Mouse (Mus musculus) layer of hippocampus, adult 9-11 months (tissue): ENCODE results near the gene Tef.
A peak's percentile ranks its signal among the peaks of the same experiment; 100 is the strongest.

Experiments used
- DNase-seq: peaks from one replicate; pipeline ENCODE4 v3.0.0; 2022

The Tef gene

DNA sequence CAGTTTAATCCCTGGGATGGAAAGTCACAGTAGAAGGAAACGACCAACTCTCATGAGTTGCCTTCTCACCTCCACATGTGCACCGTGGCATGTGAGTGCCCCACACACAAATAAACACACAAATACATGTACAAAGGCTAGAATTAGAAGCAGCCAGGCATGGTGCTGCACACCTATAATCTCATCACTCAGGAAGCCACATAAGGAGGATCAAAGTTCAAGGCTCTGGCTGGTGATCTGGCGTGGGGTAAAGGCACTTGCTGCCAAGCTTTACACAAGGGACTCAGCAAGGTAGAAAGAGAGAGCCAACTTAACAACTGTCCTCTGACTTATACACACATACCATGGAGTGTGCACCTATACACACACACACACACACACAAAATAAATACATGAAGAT, 1.8 kb upstream of the Tef start:
- DNase-seq = no peak

DNA sequence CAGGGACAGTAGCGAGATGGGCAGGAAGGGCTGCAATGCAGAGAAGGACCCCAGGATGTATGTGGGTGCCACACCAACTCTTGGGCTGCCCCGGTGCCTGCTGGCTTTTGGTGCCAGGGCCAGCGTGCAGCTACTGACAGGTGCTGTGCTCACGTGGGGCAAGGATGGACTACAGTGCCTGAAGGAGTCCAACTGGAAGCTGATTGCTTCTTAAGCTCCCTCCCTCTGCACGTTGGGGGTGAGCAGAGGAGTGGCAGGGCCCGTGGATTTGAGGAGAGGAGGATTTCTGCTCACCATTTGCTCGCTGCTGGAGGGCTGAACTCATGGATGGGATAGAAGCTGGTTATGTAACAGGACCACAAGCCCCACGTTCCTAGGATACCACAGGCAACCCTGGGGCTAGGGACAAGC, 725 bp downstream of the Tef start:
- peak; percentile 78 for DNase-seq

GRCm38 (mm10) chr15:81803425-81803951, 1.3 kb downstream of the Tef start:
- DNase-seq = no peak

GRCm38 (mm10) chr15:81804172-81804571, 2.0 kb downstream of the Tef start:
- no peak for DNase-seq

DNA sequence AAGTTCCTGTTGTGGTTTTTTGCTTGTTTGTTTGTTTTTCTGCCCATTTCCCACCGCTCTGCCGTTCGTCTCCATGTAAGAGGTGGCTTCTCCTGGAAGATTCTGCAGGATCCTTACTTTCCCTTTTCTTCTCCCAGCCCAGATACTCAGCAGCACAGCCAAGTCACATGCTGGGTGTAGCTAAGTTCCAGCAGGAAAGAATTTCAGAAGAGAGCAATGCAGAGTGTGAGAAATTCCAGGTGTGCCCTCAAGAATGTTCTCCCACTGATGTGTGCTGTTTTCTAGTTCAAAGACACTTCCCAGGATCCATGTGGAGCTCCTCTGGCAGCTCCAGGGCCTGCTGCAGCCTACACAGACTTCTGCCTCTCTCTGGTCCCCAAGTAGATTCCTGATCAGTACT, 2.7 kb downstream of the Tef start:
- no peak for DNase-seq

DNA sequence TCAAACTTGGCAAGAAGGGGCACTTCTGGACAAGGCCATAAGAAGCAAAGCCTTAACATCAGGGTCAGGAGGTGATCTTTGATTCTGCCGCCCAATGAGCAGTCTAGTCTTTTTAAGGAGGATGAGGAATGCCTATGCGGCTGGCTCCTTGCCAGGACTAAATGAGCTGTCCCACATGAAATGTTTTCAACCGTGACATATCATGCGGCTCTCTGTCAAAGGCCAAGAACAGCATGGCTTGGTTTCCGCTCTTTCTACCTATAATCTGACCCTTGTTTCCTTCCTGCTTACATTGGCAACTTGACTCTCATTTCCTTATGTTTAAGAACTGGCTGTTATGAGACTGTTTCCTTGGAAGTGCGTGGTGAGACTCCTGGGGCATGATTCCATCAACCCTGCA, 3.4 kb downstream of the Tef start:
- no peak for DNase-seq

GRCm38 (mm10) chr15:81806621-81807404, 4.6 kb downstream of the Tef start:
- no peak for DNase-seq

DNA sequence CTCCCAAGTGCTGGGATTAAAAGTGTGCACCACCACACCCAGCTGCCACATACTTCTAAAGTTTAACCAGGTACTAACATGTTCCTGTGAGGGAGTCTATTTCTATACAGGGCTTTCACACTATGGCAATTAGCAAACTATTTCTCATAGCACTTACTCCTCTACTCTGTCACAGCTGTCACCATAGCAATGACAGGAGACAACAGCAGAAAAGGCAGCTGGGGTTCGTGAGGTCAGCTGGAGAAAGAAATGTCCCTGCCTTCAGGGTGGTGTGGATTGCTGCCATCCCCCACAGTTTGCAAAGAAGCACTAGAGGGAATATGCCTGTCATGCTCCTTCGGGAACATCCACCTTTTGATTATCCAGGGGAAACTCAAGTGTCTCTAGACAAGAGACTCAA, 6.6 kb downstream of the Tef start:
- no peak for DNase-seq

GRCm38 (mm10) chr15:81809550-81809949, 7.3 kb downstream of the Tef start:
- DNase-seq = no peak

DNA sequence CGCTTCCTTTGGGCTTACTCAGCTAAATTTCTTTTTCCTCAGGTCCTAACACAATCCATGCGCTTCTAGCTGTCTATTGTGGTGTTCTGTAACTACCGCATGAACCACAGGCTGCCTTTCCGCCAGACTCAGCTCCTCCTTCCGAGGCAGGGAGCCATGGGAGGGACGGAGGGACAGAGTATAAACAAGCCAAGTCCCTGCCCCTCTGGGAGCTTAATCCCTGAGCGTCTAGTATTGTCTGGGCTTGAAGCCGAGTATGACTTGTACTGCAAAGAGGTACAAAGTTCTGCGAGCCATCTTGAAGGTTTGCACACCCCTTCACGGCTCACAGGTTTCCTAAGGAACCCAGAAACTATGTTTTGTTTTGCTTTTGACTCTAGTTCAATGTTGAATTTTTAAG, 7.9 kb downstream of the Tef start:
- DNase-seq = peak; percentile 90

- DNase-seq = peak; percentile 100
These were observed 8.7 kb downstream of the Tef start for GRCm38 (mm10) chr15:81810671-81811598.

- DNase-seq = no peak
These were observed 9.4 kb downstream of the Tef start for GRCm38 (mm10) chr15:81811599-81811996.

- DNase-seq = no peak
These were observed 10.1 kb downstream of the Tef start for GRCm38 (mm10) chr15:81812287-81812686.

DNA sequence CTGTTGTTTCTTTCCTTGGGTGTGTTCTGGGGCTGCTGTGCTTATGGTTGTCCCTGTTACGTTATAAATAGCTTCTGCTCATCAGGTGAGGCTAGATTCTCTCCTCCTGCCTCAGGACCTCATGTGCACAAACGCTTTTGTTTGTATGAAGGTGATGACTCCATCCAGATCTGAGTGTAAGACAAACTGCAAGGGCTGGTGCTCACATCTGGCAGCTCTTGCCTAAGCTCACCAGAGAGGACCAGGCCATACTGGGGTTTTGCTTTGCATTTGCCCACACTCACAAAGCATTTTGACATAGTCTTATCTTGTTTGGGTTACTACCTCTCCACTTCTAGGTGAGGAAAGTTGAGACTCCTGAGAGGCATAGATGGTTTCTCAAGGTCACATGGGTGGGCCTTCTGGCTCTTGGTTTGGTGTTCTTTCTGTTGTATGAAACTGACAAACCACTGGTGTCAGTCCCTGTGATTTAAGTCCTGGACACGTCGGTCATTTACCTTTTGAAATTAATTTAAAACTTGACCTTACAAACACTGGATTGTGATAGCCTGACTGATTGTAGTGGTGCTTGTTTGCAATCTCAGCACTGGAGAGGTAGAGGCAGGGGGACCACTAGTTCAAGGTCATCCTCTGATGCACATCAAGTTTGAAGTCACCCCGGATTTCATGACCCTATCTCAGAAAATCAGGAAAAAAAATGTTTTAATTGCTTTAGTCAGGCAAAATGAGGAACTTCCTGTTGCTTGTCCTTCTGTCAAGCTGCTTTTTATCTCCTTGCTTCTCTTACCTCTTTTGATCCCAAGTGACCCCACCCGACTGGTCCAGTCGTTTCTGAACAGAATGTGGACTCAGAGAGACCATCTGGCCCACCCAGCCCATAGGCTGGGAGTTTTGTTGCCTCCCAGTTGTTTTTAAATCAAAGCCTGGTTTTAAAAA, 10.7 kb downstream of the Tef start:
- DNase-seq = no peak

- DNase-seq = no peak
These were observed 11.9 kb downstream of the Tef start for GRCm38 (mm10) chr15:81813986-81814705.

GRCm38 (mm10) chr15:81814716-81815370, 12.6 kb downstream of the Tef start:
- no peak for DNase-seq

DNA sequence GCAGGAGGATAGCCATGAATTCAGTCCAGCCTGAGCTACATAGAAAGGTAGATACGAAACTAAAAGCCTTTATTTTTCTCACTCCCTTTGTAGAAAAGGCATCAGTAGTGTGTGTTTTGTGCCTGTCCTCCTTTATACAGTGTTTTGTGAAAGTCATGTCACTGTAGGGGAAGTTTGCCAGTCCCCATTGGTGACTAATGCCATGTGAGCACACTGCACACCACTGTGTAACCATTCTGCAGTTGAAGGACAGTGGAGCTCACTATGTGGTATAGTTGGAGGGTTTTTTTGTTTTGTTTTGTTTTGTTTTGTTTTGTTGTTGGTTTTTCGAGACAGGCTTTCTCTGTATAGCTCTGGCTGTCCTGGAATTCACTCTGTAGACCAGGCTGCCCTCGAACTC, 16.2 kb downstream of the Tef start:
- DNase-seq = no peak

- no peak for DNase-seq
These were observed 20.4 kb downstream of the Tef start for GRCm38 (mm10) chr15:81822631-81823030.

DNA sequence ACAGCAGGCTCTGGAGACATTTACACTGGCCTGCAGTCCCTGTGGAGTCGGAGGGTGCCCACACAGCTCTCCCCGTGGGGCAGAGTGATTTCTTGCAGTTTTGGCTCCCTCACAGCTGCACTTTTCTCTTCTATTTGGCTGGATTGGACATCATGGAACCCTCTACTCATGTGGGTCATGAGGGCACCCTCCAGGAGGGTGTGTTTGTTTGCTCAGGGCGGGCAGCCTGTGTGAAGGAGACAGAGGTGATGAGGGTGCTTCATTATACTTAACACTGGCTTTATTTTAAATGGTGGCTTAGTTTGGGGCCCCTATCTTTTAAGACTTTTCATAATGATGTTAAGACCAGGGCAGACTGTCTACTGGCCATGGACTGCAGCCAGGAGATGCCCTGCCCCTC, 22.6 kb downstream of the Tef start:
- DNase-seq = no peak

GRCm38 (mm10) chr15:81828426-81829207, 26.4 kb downstream of the Tef start:
- DNase-seq = no peak

DNA sequence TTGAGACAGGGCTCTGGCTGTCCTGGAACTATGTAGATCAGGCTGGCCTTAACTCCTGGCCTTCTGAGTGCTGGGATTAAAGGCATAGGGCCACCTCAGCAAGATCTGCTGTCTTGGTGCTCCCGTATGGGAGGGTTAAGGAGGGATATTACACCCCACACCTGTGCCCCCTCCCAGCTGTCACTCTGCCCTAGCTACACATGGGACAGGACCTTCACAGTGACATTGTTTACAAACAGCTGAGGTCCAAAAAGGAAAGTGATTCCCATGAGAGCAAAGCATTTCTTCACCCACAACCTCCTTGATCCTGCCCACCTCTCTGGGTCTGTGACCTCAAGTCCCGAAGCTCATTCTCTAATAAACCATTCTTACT, 27.0 kb downstream of the Tef start:
- DNase-seq = no peak
